Mouse (Mus musculus) right cerebral cortex, postnatal 36 days (tissue): ENCODE results near the gene Il1rapl1.
A peak's percentile ranks its signal among the peaks of the same experiment; 100 is the strongest.

ENCODE experiments used
- DNase-seq, 2 experiments: peaks; one replicate each; pipeline ENCODE4 v3.0.0; 2022; ENCODE audit warnings: low spot score in 2 of 2, mixed read lengths in 1 of 2

Gene Il1rapl1

DNA sequence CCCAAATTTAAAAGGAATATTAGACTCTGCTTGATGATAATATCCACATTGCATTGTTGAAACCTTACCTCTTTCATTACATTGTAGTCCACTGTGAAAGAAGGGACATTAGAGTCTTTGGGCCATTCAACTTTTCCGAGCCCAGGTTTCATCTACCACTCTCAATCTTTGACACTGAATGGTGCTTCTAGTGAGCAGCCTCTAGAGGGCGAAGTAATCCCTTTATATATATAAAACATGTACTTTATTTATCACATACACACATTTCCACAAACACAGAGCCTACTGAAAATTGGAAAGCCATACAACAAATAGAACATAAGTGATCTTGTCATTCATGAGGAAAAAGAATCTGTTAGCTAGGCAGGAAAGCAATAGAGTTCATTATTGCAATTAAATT lies 459.8 kb downstream of the Il1rapl1 start:
- no peak for DNase-seq

DNA sequence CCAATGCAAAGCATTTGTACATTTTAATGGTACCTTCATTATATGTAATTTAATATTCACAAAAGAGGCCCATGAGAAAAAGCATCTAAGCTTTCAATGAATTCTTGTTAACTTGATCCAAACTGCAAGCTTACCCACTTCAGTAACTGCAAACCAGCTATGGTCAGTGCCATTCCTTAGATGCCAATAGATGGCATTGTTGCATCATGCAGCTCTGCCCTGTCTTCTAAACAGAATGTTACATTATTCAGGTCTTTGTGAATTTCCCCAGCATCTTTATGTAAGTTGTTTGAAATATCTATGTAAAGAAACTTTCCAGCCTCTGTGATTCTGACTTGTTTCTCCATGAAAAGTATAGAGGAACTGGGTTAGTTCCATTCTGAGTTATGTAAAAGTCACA lies 514.5 kb downstream of the Il1rapl1 start:
- no peak for DNase-seq

DNA sequence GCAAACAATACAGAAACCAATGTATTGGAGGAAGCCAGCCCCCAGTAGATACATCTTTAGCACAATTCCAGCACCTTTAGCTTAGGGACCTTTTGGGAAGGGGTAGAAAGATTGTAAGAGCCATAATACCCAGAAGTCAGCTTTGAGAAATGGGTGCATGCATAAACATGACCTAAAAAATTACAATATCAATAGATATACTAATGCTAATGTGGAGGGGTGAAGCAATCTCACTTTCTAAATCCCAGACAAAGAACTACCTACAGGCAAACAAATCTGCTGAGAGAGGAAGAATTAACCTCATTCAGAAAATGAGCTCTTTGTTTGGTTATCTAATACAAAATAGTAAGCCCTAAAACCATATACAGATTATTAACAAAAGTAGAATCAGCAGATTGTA lies 607.4 kb downstream of the Il1rapl1 start:
- no peak for DNase-seq

DNA sequence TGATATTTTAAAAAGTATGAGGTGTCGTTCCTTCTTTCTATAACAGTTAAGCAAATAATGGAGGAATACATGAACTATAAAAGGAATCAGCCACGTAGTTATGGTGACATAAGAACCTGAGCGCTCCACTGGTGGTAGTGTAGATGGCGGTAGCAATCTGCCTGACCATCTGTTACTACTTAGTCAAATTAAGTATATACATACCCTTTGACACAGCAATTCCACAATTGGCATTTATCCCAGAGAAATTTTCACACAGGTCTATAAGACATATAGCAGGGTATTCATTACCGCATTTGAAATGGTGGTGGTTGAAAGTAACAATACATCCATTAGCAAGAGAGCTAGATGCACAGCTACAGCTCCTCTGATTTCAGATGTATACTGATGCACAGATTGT lies 612.8 kb downstream of the Il1rapl1 start:
- no peak for DNase-seq

DNA sequence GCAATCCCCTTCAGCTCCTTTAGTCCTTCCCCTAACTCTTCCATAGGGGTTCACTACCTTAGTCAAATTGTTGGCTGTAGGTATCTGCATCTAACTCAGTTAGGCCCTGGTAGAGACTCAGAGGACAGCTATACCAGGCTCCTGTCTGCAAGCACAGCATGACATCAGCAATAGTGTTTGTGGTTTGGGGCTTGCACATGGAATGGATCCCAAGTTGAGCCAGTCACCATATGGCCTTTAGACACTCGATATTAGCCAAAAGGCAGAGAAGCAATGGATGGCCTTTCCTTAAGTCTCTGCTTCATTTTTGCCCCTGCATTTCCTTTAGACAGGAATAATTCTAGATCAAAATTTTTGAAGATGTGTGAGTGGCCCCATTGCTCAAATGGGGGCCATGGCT lies 632.0 kb downstream of the Il1rapl1 start:
- no peak for DNase-seq

DNA sequence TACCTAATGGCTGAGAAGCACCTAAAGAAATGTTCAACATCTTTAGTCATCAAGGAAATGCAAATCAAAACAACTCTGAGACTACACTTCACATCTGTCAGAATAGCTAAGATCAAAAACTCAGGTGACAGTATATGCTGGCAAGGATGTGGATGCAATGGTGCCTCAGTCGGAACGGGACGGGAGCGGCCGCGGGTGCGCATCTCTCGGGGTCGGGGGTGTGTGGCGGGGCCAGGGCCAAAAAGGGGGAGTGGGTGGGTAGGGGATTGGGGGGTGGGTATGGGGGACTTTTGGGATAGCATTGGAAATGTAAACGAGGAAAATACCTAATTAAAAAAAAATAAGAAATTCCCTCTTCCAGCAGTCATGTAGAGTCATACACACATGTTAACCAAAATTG lies 877.3 kb downstream of the Il1rapl1 start:
- peak; percentile 14 to 17 for DNase-seq

DNA sequence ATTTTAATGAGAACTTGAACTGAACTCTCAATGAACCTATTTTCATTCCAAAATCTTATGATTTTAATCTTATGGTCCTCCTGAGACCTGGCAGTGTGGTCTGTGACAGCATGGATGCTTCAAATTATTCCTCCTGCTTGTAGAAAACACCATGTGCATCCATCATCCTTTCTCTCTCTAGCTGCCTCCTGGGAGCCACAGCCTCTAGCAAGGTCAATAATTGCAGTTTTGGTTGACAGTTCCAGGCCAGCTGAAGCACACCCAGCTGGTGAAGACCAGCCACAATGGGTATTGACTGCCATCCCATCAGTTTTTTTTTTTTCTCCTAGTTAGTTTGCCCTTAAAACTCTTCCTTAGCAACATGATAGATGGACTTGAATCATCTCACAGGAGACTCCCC lies 890.2 kb downstream of the Il1rapl1 start:
- DNase-seq: no peak

DNA sequence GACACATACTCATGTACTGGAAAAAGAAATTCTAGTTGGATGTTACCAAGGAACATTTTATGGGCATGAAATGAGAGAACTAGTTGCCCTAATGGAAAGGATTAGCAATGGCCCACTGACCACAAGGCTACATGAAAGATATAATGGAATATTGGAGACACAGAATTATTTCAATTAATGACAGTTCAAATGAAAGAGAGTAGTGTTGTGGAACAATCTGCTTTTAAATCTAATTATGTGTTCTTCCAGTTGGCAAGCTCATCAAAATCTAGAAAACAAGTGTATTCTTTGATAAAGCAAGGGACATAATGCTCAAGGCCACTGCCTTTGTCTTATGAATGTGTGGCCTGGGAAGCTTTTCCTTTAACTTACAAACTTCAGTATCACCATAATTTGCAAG lies 1113.1 kb downstream of the Il1rapl1 start:
- no peak for DNase-seq

DNA sequence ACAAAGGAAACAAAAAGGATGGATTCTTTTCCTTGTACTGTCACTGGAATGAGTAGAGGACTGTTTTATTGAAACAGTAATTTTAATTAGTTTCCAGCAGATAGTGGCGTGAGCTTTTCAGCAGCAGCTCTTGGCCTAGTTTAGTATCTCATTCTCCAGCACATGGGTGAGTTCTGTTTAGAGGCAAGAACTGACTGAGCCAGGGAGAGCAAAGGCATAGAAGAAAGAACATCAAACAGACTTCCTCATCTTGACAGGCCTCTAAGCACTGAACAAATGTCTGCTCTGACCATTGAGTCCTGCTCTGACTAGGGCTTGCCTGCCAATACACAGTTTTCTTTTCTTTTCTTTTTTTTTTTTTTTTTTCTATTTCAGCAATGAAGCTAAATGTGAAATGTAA lies 1160.3 kb downstream of the Il1rapl1 start:
- DNase-seq: peak in 1 of 2 experiments; percentile 0

DNA sequence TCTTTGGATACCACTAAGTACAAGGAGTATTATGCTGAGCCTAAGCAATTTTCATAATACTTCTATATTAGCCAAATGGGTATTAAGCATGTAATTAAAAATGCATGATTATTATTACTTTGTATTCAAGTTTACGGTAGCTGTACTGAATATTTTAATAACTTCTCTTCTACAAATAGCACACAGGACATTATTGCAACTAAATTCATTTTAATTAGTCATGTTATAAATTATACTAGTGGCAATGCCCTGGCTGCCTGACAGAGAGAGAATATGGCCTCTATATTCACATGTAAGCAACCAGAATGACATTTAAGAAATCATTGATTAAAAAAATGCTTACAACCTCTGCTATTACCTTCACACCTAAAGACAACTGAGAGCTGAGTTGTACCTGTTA lies 1160.8 kb downstream of the Il1rapl1 start:
- no peak for DNase-seq

DNA sequence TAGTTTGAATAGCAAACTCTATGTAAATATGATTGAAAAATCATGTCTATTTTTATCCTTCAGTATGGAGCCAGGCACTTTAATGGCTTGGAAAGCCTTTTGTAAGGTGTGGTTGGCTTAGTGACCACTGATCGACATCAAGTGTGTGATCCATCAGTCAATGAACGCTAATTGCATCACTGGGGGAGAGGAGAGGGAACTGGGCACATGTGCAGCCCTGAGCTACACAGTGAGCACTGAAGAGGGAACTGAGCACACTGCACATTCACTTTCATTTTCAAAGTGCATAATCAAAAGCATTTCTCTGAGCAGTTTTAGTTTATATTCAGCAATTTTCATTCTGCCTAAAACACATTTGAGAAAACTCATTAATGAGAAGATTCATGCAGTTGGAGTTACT lies 1164.5 kb downstream of the Il1rapl1 start:
- DNase-seq: no peak

DNA sequence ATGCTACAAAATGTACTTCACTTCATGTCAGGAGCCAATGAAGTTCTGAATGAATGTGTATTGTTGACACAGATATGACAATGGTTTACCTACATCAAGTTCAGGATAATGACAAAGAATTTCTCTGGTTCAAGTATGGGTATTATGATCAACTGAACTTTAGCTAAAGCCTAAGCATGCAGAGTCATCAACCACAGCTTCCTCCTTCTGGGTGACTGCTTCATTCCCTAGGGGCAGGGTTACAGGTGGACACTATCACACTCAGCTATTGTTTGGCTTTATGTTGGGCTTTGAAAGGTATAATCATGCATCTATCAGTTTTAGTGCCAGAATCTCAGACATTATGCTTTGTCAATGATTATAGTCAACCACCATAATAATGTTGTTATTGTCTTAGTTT lies 1166.3 kb downstream of the Il1rapl1 start:
- DNase-seq: no peak

DNA sequence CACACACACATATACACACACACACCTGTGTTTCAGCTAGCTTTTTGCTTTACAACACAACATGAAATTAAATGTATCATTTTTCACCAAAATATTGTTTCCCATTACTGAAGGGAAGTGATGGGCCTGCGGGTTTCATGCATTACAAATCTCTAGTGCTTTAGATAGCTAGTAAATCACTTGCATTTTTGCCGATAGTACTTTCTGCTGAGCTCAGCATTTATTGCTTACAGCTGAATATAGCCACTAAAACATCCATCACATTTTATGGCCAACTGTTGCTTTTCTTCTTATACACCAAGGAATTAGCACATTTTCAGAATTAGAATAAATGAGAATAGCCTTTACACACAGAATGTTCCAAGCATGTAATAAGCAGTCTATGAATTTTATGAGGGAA lies 1260.6 kb downstream of the Il1rapl1 start:
- no peak for DNase-seq

DNA sequence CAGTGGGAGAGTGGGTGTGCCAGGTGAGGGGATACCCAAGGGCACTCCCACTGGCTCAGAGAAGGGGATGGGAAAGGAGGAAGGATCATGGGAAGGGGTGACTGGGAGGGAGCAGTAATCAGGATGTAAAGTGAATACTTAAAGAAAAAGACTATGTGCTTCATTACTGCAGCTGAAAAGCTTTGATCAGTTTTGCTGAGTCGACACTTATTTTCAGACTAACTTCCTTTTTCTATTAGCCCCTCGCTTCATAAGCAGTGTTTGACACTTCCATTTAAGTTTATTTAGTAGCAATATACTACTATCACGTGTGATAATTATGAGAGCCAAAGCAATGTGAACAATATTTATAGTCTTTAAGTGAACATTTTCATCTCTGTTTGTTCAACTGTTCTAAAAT lies 1307.2 kb downstream of the Il1rapl1 start:
- no peak for DNase-seq

DNA sequence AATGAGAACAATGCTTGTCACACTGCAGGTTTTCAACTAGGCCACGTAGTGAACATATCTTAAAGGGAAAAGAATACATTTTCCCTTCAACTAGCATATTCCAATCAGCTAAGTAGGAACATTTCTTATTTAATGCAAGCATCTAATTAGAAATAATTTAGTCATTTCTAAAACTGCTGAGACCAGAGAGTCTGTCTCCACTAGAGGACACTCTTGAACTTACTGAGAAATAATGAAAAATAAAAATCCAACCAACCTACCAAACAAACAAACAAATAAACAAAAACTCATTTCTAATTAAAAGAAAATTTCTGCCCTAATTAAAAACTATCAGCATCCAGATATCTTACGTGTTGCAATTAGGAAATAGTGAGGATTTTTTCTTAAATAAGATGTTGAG lies 1312.7 kb downstream of the Il1rapl1 start:
- no peak for DNase-seq

DNA sequence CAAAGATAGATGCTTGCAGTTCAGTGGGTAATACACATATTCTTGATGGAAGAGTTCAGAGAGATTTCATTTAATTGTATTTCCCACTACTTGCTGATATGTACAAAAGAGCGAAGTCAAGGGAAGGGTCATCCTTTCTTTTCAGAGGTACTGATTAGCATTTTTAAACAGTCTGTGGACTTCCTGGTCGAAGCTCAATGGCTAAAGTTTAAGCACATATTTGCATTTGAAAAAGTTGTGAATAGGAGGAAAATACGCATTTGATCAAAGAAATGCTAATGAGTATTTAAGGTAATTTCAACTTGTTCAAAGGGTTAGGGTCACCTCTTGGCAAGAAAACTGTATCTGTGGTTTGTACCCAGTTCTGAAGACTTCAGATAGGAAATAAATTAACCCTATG lies 1386.6 kb downstream of the Il1rapl1 start:
- no peak for DNase-seq
